Mouse (Mus musculus) brain, embryonic 14.5 days (tissue): ENCODE data around the gene Cables2. TPM values are rescaled to one million over a fixed set of nuclear protein-coding genes. Genes with fewer than 3 reads are reported as not detected.
A peak's percentile ranks its signal among the peaks of the same experiment; 100 is the strongest.

Source experiments
- DNase-seq: peaks from one replicate; pipeline ENCODE4 v3.0.0-alpha.2; 2011; ENCODE audit warnings: low read depth
- CTCF ChIP-seq: fragments of 200-500 bp; IDR thresholded peaks from 2 replicates; pipeline ENCODE4 v1.5.1; 2012; ENCODE audit warnings: inconsistent platforms, mild to moderate bottlenecking, moderate library complexity, borderline replicate concordance; ENCODE audit not compliant: insufficient read depth, insufficient read length; ENCODE audit errors: extremely low read depth
- POLR2A ChIP-seq: fragments of 200-500 bp; IDR thresholded peaks from 2 replicates; pipeline ENCODE4 v1.6.1; 2012; ENCODE audit warnings: mild to moderate bottlenecking, inconsistent platforms, borderline replicate concordance; ENCODE audit not compliant: poor library complexity, insufficient read depth, insufficient read length, severe bottlenecking; ENCODE audit errors: extremely low read depth
- polyA plus RNA-seq: library from polyadenylated mRNA; depleted of rRNA; stranded (reverse); fragments of >200 nt; gene quantifications from 2 replicates; pipeline ENCODE4 v1.2.3, GENCODE M21; 2012

The Cables2 gene
- polyA plus RNA-seq, 1 experiment = 62.5 TPM

GRCm38 (mm10) chr2:180236930-180237329 lies 36.4 kb downstream of the Cables2 start:
- DNase-seq = no peak

GRCm38 (mm10) chr2:180236500-180236899 lies 36.8 kb downstream of the Cables2 start:
- TF ChIP-seq POLR2A (no peak), CTCF (no peak)
- no peak for DNase-seq

More at GRCm38 (mm10) chr2:180236930-180237329, 36.4 kb downstream of the Cables2 start:
- no peak for TF ChIP-seq CTCF
- no peak for TF ChIP-seq POLR2A

- TF ChIP-seq POLR2A (no peak), CTCF (no peak)
- DNase-seq = no peak
Observed at GRCm38 (mm10) chr2:180235788-180236187, 37.5 kb downstream of the Cables2 start.

- TF ChIP-seq POLR2A = no peak
- DNase-seq = no peak
Observed at GRCm38 (mm10) chr2:180234980-180235379, 38.3 kb downstream of the Cables2 start.

- TF ChIP-seq POLR2A = no peak
- no peak for TF ChIP-seq CTCF
- no peak for DNase-seq
Observed at GRCm38 (mm10) chr2:180234353-180234752, 38.9 kb downstream of the Cables2 start.

- TF ChIP-seq POLR2A = no peak
- TF ChIP-seq CTCF = no peak
- DNase-seq = no peak
Observed at GRCm38 (mm10) chr2:180233101-180233904, 40.0 kb downstream of the Cables2 start.

- TF ChIP-seq CTCF (no peak), POLR2A (no peak)
- no peak for DNase-seq
Observed at GRCm38 (mm10) chr2:180230482-180230881, 42.8 kb downstream of the Cables2 start.

GRCm38 (mm10) chr2:180229129-180229528 lies 44.2 kb downstream of the Cables2 start:
- TF ChIP-seq CTCF = no peak
- TF ChIP-seq POLR2A = no peak
- no peak for DNase-seq

- TF ChIP-seq POLR2A = no peak
- TF ChIP-seq CTCF = no peak
- no peak for DNase-seq
Observed at GRCm38 (mm10) chr2:180228592-180228991, 44.7 kb downstream of the Cables2 start.

GRCm38 (mm10) chr2:180228060-180228458 lies 45.2 kb downstream of the Cables2 start:
- TF ChIP-seq CTCF = no peak
- TF ChIP-seq POLR2A = no peak
- DNase-seq = no peak

- TF ChIP-seq POLR2A (no peak), CTCF (peak; percentile 67; the same call in 1 of the 2 replicates)
- peak; percentile 84 for DNase-seq
Observed at GRCm38 (mm10) chr2:180227262-180228059, 45.8 kb downstream of the Cables2 start.
